Mouse (Mus musculus) layer of hippocampus, adult 9-10 months (tissue): ENCODE results near the gene Htr2a.

Experiments used
- DNase-seq: peaks from one replicate; pipeline ENCODE4 v3.0.0; 2022; ENCODE audit warnings: low spot score

Gene Htr2a

DNA sequence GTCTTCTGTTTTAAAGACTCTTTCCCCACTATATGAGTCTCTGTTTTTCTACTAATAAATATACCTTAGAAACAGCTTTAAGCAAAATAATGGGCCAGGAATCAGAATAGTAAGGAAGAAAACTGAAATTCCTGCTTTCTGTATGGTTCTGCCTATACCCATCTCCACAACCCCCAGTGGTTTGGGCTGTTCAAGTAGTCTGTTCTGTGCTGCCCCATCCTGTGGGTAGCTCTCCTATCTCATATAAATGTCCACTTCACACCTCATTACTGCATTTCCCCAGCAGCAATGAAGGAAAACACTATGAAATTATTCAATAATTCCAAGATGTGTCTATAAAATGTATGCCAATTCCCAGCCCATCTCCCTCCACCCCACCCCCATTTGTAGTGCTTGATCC lies 56.8 kb downstream of the Htr2a start:
- no peak for DNase-seq

DNA sequence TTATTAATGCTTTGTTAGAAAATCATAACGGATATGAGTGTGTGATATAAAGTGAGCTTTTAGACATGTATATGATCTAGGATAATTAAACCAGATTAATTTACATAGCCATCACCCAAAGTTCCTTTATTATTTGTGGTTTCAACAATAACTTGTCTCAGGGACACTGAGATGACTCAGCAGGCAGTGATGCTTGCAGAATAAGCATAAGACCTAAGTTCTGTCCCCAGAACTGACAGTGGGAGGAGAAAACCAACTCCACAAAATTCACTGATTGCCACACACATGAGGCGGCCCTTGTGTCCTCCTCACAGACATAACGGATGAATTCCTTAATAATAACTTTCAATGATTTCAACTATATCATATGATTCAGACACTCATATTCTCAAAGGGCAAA lies 58.6 kb downstream of the Htr2a start:
- no peak for DNase-seq

DNA sequence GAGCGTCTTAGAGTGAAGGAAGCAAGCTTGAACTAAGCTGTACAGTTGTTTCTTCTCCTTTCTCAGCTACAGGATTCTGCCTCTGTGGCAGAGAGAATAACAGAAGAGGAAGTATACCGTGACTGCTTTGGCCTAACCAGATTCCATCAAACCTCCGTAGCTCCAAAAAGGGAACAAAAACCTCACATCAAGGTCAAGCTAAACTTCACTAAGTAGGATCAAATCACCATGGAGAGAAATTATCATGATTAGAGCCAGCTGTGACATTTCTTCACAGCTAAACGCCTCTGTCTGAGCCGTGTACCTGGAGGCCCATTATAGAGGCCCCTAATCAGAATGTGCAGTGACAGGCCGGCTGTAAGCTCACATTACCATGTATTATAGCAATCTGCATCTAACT lies 63.3 kb downstream of the Htr2a start:
- no peak for DNase-seq

DNA sequence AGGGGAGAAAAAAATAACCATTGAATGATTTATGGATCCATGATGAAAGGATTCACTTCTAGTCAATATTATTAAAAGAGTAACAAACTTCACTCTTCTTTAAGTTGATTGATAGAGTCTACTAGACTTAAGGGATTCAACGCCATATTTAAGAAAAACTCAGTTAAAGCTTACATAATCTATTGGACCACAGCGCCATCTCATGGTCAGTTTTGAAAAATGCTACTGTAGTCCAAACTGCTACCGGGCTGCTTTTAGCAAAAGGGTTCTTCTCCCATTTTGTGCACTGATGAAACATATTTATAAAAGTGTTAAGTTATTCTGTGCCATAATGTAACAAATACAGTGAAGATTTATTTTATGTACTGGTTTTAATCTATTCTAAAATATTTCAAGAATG lies 68.4 kb downstream of the Htr2a start:
- DNase-seq, result peak; percentile 35

DNA sequence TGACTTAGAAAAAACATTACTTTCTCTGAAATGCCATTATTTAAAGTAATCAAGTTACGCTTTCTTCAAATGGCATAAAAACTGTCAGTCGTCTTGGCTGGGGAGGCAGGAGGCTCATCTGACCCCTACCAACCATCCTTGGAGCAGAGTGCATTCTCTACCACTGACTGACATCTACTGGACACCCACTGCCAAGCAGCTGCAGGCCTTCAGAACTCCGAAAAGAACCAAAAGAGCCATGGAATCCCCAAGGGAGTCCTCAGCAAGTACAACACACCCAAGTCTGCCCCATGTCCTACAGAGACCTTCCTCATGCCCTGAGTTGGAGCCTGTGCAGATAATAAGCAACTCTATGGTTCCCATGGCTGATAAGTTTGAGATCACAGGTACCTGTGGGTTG lies 82.9 kb downstream of the Htr2a start:
- DNase-seq, result no peak

DNA sequence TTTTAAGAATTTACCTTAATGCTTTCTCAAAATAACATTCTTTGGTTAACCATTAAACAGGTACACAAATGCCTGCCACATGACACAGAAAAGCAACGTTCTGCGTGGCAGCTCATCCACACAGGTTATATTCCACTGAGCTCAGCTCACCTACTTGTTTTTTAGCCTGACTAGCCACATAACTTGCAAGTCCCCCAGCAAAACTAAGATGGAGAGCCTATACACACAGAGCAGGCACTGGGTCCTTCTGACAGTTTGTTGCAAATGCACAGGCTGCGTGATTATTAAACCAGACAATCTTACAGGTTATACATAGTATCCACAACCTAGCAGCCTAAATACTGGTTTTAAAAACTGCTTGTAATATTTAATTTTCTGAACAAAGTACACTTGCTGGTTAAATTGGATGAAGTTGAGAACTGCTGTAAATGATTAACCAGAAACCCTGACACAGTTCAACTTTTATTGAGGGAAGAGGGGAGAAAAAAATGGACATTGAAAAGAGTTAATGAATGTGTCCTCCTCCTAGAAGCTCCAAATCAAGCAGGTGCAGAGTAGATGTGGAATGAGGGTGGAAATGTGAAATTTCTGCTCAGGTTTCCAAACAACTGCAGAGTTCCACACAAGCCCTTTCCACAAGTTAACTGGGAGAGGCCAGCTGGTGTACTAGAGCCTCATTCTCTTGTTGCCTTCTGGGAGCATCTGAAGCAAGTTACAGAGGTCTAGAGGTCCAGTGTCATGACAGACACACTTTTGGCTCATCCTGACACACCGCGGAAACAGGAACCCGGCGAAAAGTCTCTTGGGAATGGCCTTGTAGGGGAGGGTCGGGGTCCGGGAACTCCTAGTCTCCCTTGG lies 90.8 kb downstream of the Htr2a start:
- DNase-seq, result no peak

DNA sequence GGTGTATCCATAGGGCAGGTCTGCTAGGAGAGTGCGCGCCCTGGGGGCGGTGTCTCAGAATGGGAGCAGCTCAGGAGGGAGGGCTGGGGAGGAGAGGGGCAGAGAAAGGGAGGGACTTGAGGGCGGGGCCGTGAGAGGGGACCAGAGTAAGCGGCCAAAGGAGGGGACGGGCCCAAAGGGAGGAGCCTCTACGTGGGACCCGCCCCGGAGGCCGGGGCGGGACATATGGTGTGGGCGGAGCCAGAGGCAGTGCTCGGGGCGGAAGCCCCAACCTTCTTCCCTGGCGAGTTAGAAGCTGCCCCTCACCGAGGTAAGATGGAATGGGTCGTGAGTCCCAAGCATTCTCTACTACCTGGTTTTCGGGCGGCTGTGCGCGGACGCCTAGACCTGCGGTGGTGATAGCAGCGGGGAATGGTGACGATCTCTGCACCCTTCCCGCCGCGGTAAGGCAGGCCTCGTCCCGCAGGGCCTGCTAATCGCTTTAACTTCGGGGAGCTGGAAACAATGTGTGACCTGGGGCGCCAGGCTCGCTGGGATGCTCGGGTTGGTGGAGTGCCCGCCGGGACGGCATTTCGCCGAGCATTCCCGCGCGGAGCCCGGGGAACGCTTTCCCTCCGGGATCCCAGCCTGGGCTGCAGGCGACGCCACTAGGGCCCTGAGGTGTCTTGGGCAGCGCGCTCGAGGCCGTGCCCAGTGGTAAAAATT lies 91.6 kb downstream of the Htr2a start, which contains the start of gene Esd:
Gene Esd, plus strand, starts transcription at position 219 of the 705 bp plus-strand sequence.
- DNase-seq, result peak; percentile 62

DNA sequence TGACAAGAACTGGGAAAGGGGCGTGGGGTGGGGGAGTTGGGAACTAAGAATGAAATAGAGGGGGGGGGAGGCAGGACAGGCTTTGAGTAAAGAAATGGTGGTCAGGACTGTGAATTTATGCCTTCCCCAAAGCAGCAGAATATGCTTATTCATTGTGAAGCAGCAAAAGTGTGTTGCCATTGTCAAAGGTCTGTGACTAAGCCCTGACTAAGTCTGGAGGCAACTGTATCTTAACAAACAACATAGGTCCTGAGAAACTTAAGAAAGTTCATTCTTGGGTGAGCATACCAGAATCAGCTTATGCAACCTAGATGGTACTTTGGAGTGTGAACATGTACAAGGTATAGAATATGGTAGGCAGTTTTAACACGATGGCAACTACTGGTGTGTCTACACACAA lies 92.8 kb downstream of the Htr2a start:
- DNase-seq, result no peak

DNA sequence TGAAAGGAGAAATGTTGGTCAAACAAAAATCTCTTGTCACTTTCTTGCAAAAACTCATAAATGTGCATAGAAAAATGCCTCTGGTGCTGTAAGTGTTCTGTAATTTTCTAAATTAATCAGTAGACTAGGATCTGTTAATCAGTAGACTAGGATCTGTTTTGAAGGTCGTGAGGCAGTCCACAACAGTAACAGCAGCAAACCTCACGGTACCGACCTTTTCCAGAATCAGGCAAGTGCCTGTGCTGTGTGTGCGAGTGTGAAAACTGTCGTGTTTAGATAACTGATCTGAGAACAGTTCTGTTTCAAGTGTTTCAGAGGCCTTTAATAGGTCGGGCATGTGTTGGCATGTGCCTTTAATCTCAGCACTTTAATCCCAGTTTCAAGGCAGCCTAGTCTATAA lies 94.8 kb downstream of the Htr2a start:
- no peak for DNase-seq

DNA sequence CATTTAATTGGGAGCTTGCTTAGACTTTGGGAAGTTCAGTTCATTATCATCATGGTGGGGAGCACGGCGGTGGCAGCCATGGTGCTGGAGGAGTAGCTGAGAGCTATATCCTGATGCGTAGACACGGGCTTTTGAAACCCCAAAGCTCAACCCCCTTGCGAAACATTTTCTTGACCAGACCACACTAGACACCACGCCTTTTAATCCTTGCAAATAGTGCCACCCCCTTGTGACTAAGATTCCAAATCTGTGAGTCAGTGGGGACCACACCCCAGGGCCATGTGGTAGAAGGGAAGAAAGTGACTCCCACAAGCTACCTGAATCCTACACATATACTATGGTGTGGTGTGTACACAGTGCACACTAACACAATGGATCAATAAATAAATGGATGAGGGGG lies 96.2 kb downstream of the Htr2a start:
- no peak for DNase-seq
